ENCODE assay signal across 9 mouse cellular contexts in genomic region chr1:36664457-36664856, GRCm38 (mm10). TPM values are rescaled to one million over a fixed set of nuclear protein-coding genes. Genes with fewer than 3 reads are reported as not detected.
DNase-seq lines count a peak whose midpoint lies in the region; ATAC-seq and TF ChIP-seq lines count a peak whose summit lies in the region.
"Had no signal": no experiment of that assay in that cellular context is flagged by ENCODE, and none has a peak within 500 bp of the region (broad histone marks: within the 10 kb centered on the region; RNA-seq: fewer than 3 reads in every experiment).

No protein-coding gene starts in this region.

- H3K36me3 ChIP-seq in hindbrain, postnatal 0 days (ENCODE audit: insufficient read depth, low read length), result no peaks in the 10 kb centered on the region
- no peaks in the 10 kb centered on the region for H3K36me3 ChIP-seq in hindbrain, embryonic 16.5 days (ENCODE audit: control insufficient read depth, insufficient read depth, low read length)
- H3K36me3 ChIP-seq in MEL (ENCODE audit: control insufficient read depth in 1 of 2, insufficient read depth in 2 of 2, low read length in 2 of 2), result peaks cover 0 to 13% of the 10 kb centered on the region in 2 experiments; a peak in 2 of 4 replicates
- no peaks in the 10 kb centered on the region for H3K36me3 ChIP-seq in liver, embryonic 16.5 days (ENCODE audit: control insufficient read depth, insufficient read depth)

- H3K27me3 ChIP-seq in hindbrain, postnatal 0 days (ENCODE audit: insufficient read depth, low read length), result no peaks in the 10 kb centered on the region
- H3K27me3 ChIP-seq in hindbrain, embryonic 16.5 days (replicated peaks; ENCODE audit: control insufficient read depth, insufficient read depth, low read length), result no peaks in the 10 kb centered on the region
- no peaks in the 10 kb centered on the region for H3K27me3 ChIP-seq in MEL (ENCODE audit: control insufficient read depth in 1 of 2, insufficient read depth in 2 of 2, low read length in 2 of 2)
- H3K27me3 ChIP-seq in liver, embryonic 16.5 days (ENCODE audit: control insufficient read depth, insufficient read depth, low read depth, low read length), result no peaks in the 10 kb centered on the region

- no peak overlapping the region for H3K4me2 ChIP-seq in hindbrain, postnatal 0 days (ENCODE audit: low read depth, low read length)
- H3K4me2 ChIP-seq in hindbrain, embryonic 16.5 days (ENCODE audit: low read length), result no peak overlapping the region
- H3K4me2 ChIP-seq in liver, embryonic 16.5 days (ENCODE audit: low read depth, low read length), result no peak overlapping the region

- H3K79me2 ChIP-seq in MEL (ENCODE audit: control insufficient read depth, insufficient read depth, low read length, poor library complexity), result no peaks in the 10 kb centered on the region

- H3K4me3 ChIP-seq in hindbrain, postnatal 0 days (ENCODE audit: low read length), result no peak overlapping the region
- H3K4me3 ChIP-seq in hindbrain, embryonic 16.5 days (ENCODE audit: low read length), result no peak overlapping the region
- H3K4me3 ChIP-seq in MEL (ENCODE audit: control insufficient read depth in 1 of 2, insufficient read depth in 1 of 2, low read depth in 2 of 2, low read length in 2 of 2), result peak overlapping the region in 1 of 2 experiments; percentile 35; a peak in 1 of 4 replicates
- no peak overlapping the region for H3K4me3 ChIP-seq in liver, embryonic 16.5 days (ENCODE audit: low read depth, low read length)

- no peak for ATAC-seq in hindbrain, postnatal 0 days
- no peak for ATAC-seq in hindbrain, embryonic 16.5 days
- peak; percentile 45; the same call in 1 of the 2 replicates for ATAC-seq in liver, embryonic 16.5 days (ENCODE audit: low read depth)
- no peak for ATAC-seq in CD4-positive, CD25-positive, alpha-beta regulatory T cell, adult 4 months

- peak; percentile 27 for TF ChIP-seq RAD21 in MEL (IDR thresholded peaks at IDR 0.05; ENCODE audit: low read depth, low read length)

- H3K9me3 ChIP-seq in hindbrain, postnatal 0 days (ENCODE audit: low read length), result no peaks in the 10 kb centered on the region
- no peaks in the 10 kb centered on the region for H3K9me3 ChIP-seq in hindbrain, embryonic 16.5 days (ENCODE audit: control insufficient read depth, low read length)
- no peaks in the 10 kb centered on the region for H3K9me3 ChIP-seq in MEL (replicated peaks; ENCODE audit: insufficient read depth, low read length)
- no peaks in the 10 kb centered on the region for H3K9me3 ChIP-seq in liver, embryonic 16.5 days (replicated peaks; ENCODE audit: control insufficient read depth, low read length)

- H3K27ac ChIP-seq in hindbrain, postnatal 0 days, result no peak overlapping the region
- no peak overlapping the region for H3K27ac ChIP-seq in hindbrain, embryonic 16.5 days (ENCODE audit: low read depth, low read length)
- H3K27ac ChIP-seq in MEL (ENCODE audit: control insufficient read depth, low read depth, low read length), result peak overlapping the region; percentile 53; the same call in 1 of the 2 replicates
- no peak overlapping the region for H3K27ac ChIP-seq in liver, embryonic 16.5 days (ENCODE audit: low read length)

- WGBS in hindbrain, postnatal 0 days, result 69% methylated on average over 4 of the region's 4 CpGs
- WGBS in hindbrain, embryonic 16.5 days, result 81% methylated on average over 4 of the region's 4 CpGs
- WGBS in liver, embryonic 16.5 days (ENCODE audit: insufficient replicate concordance), result 26% methylated on average over 4 of the region's 4 CpGs

- peak; percentile 64 for TF ChIP-seq CTCF in hindbrain, postnatal 0 days (IDR thresholded peaks at IDR 0.05; ENCODE audit: low read depth)
- peak; percentile 24 to 57 (median 24); a peak in 4 of 6 replicates for TF ChIP-seq CTCF in MEL (IDR thresholded peaks at IDR 0.05 in 2 of 3, conservative IDR thresholded peaks at IDR 0.05 in 1 of 3; ENCODE audit: control insufficient read depth in 1 of 3, insufficient read depth in 1 of 3, low read depth in 2 of 3, low read length in 3 of 3, poor library complexity in 1 of 3, severe bottlenecking in 1 of 3)

- no peaks in the 10 kb centered on the region for H3K4me1 ChIP-seq in hindbrain, postnatal 0 days (ENCODE audit: insufficient read depth, low read length)
- no peaks in the 10 kb centered on the region for H3K4me1 ChIP-seq in hindbrain, embryonic 16.5 days (ENCODE audit: control insufficient read depth, insufficient read depth, low read depth, low read length)
- H3K4me1 ChIP-seq in MEL (ENCODE audit: control insufficient read depth in 1 of 2, insufficient read depth in 2 of 2, low read length in 2 of 2), result peaks cover 13 to 19% of the 10 kb centered on the region in 2 experiments; a peak in 3 of 4 replicates
- peaks cover 7% of the 10 kb centered on the region; the same call in 1 of the 2 replicates for H3K4me1 ChIP-seq in liver, embryonic 16.5 days (ENCODE audit: control insufficient read depth, low read depth, low read length)

- TF ChIP-seq POLR2A in MEL (IDR thresholded peaks at IDR 0.05; ENCODE audit: control insufficient read depth in 1 of 2, insufficient read depth in 1 of 2, low read depth in 1 of 2, low read length in 2 of 2, poor library complexity in 1 of 2), result no peak

- DNase-seq in hindbrain, postnatal 0 days (ENCODE audit: low spot score), result peak; percentile 48
- DNase-seq in MEL (ENCODE audit: low read depth, low spot score), result peak; percentile 52
- peak; percentile 53 for DNase-seq in cerebellum, adult 9-11 months
- DNase-seq in frontal cortex, postnatal 25 days (ENCODE audit: low spot score in 2 of 2), result no peak
- DNase-seq in urinary bladder, postnatal 25 days (ENCODE audit: low spot score), result no peak
- DNase-seq: thymus, postnatal 4 days had no signal

- H3K9ac ChIP-seq in hindbrain, postnatal 0 days (replicated peaks; ENCODE audit: low read length), result no peak overlapping the region
- H3K9ac ChIP-seq in hindbrain, embryonic 16.5 days (ENCODE audit: low read depth, low read length), result no peak overlapping the region
- H3K9ac ChIP-seq in MEL (ENCODE audit: control insufficient read depth, low read depth, low read length, poor library complexity, severe bottlenecking), result no peak overlapping the region
- no peak overlapping the region for H3K9ac ChIP-seq in liver, embryonic 16.5 days (ENCODE audit: low read depth, low read length)

- peak; percentile 70 to 88 for TF ChIP-seq EP300 in MEL (IDR thresholded peaks at IDR 0.05; ENCODE audit: low read depth in 1 of 2, low read length in 2 of 2)

TF ChIP-seq in MEL, 35 proteins besides CTCF, POLR2A, EP300 and RAD21 (continues in another document):
- TF ChIP-seq USF2 (IDR thresholded peaks at IDR 0.05; ENCODE audit: borderline replicate concordance in 1 of 2, insufficient read depth in 1 of 2, low read depth in 1 of 2, low read length in 2 of 2), result no peak
- peak; percentile 46; the same call in 1 of the 2 replicates for TF ChIP-seq SIN3A (IDR thresholded peaks at IDR 0.05; ENCODE audit: low read length)
- 0 out of 2 replicates have a peak, but pooled peaks have one; percentile 10 for TF ChIP-seq ZC3H11A (IDR thresholded peaks at IDR 0.05; ENCODE audit: low read depth, low read length)
- no peak for TF ChIP-seq MYB (IDR thresholded peaks at IDR 0.05; ENCODE audit: low read depth, low read length)
- TF ChIP-seq GATA1 (IDR thresholded peaks at IDR 0.05; ENCODE audit: low read depth, low read length), result peak; percentile 86

RNA-seq across cellular contexts. Expression of gene Fam178b, which starts 18.5 kb away (rescaled TPM):
- not detected in 2 replicates for total RNA-seq in hindbrain, postnatal 0 days (2014; rRNA removed)
- polyA plus RNA-seq in hindbrain, postnatal 0 days (2015; fragmentation: Nextera tagmentation; extraction: Ambion mirVana), result 0.21 and 0.41 TPM in 2 replicates
- polyA plus RNA-seq in hindbrain, embryonic 16.5 days (2015; fragmentation: Nextera tagmentation; extraction: Ambion mirVana), result 0.28 and 0.76 TPM in 2 replicates
- 0.19 and 0.33 TPM in 2 replicates for total RNA-seq in MEL (2012; rRNA removed)
- polyA plus RNA-seq in MEL (2012; ENCODE audit: insufficient read depth in 1 of 2, insufficient read length in 2 of 2, low read depth in 1 of 2, low replicate concordance in 2 of 2, missing spikeins in 1 of 2), result under 1 TPM in 1 of 2 experiments, not detected in 1; 0.29 TPM
- 0.14 and 0.37 TPM in 2 replicates for polyA plus RNA-seq in liver, embryonic 16.5 days (2015; fragmentation: Nextera tagmentation; extraction: Ambion mirVana)
- not detected for polyA plus RNA-seq in CD4-positive, CD25-positive, alpha-beta regulatory T cell, adult 4 months (2017; shearing (Covaris generic))

RNA-seq across cellular contexts. Expression of gene Cox5b, which starts 26.8 kb away (rescaled TPM):
- total RNA-seq in hindbrain, postnatal 0 days (2014; rRNA removed), result 346 and 404 TPM in 2 replicates
- 977 and 1,021 TPM in 2 replicates for polyA plus RNA-seq in hindbrain, postnatal 0 days (2015; fragmentation: Nextera tagmentation; extraction: Ambion mirVana)
- 711 and 823 TPM in 2 replicates for polyA plus RNA-seq in hindbrain, embryonic 16.5 days (2015; fragmentation: Nextera tagmentation; extraction: Ambion mirVana)
- total RNA-seq in MEL (2012; rRNA removed), result 498 and 541 TPM in 2 replicates
- polyA plus RNA-seq in MEL (2012; ENCODE audit: insufficient read depth in 1 of 2, insufficient read length in 2 of 2, low read depth in 1 of 2, low replicate concordance in 2 of 2, missing spikeins in 1 of 2), result 1,000 to 10,000 TPM in 1 of 2 experiments, not detected in 1; 1,152 TPM
- polyA plus RNA-seq in liver, embryonic 16.5 days (2015; fragmentation: Nextera tagmentation; extraction: Ambion mirVana), result 371 and 385 TPM in 2 replicates
- polyA plus RNA-seq in CD4-positive, CD25-positive, alpha-beta regulatory T cell, adult 4 months (2017; shearing (Covaris generic)), result 100 to 1,000 TPM; 191 to 317 TPM

RNA-seq across cellular contexts. Expression of gene 4933424G06Rik, which starts 45.5 kb away (rescaled TPM):
- total RNA-seq in hindbrain, postnatal 0 days (2014; rRNA removed), result not detected in 2 replicates
- 0.77 and 0.89 TPM in 2 replicates for polyA plus RNA-seq in hindbrain, postnatal 0 days (2015; fragmentation: Nextera tagmentation; extraction: Ambion mirVana)
- polyA plus RNA-seq in hindbrain, embryonic 16.5 days (2015; fragmentation: Nextera tagmentation; extraction: Ambion mirVana), result 0.14 and 0.98 TPM in 2 replicates
- not detected in 2 replicates for total RNA-seq in MEL (2012; rRNA removed)
- polyA plus RNA-seq in MEL (2012; ENCODE audit: insufficient read depth in 1 of 2, insufficient read length in 2 of 2, low read depth in 1 of 2, low replicate concordance in 2 of 2, missing spikeins in 1 of 2), result not detected
- polyA plus RNA-seq in liver, embryonic 16.5 days (2015; fragmentation: Nextera tagmentation; extraction: Ambion mirVana), result not detected in 2 replicates
- polyA plus RNA-seq in CD4-positive, CD25-positive, alpha-beta regulatory T cell, adult 4 months (2017; shearing (Covaris generic)), result not detected

RNA-seq across cellular contexts. Expression of gene Actr1b, which starts 49.8 kb away (rescaled TPM):
- 174 and 178 TPM in 2 replicates for total RNA-seq in hindbrain, postnatal 0 days (2014; rRNA removed)
- 117 and 119 TPM in 2 replicates for polyA plus RNA-seq in hindbrain, postnatal 0 days (2015; fragmentation: Nextera tagmentation; extraction: Ambion mirVana)
- polyA plus RNA-seq in hindbrain, embryonic 16.5 days (2015; fragmentation: Nextera tagmentation; extraction: Ambion mirVana), result 116 and 117 TPM in 2 replicates
- 71.0 and 86.1 TPM in 2 replicates for total RNA-seq in MEL (2012; rRNA removed)
- 100 to 1,000 TPM in 1 of 2 experiments, not detected in 1; 106 TPM for polyA plus RNA-seq in MEL (2012; ENCODE audit: insufficient read depth in 1 of 2, insufficient read length in 2 of 2, low read depth in 1 of 2, low replicate concordance in 2 of 2, missing spikeins in 1 of 2)
- polyA plus RNA-seq in liver, embryonic 16.5 days (2015; fragmentation: Nextera tagmentation; extraction: Ambion mirVana), result 25.4 and 26.0 TPM in 2 replicates
- 10 to 100 TPM; 39.0 to 63.5 TPM for polyA plus RNA-seq in CD4-positive, CD25-positive, alpha-beta regulatory T cell, adult 4 months (2017; shearing (Covaris generic))

Comparison
In these comparisons a context has a peak if more than half of its experiments do, and no peak if none do; other contexts are left out.
1. DNase-seq: peak in hindbrain, postnatal 0 days (single experiment), MEL (single experiment) and cerebellum, adult 9-11 months (single experiment); none in frontal cortex, postnatal 25 days (0 of 2) and urinary bladder, postnatal 25 days (single experiment).